Mouse (Mus musculus) layer of hippocampus, adult 9-11 months (tissue): Measurements from ENCODE around the gene Polq.

ENCODE experiments used
- DNase-seq: peaks from one replicate; pipeline ENCODE4 v3.0.0; 2022

Gene Polq

DNA sequence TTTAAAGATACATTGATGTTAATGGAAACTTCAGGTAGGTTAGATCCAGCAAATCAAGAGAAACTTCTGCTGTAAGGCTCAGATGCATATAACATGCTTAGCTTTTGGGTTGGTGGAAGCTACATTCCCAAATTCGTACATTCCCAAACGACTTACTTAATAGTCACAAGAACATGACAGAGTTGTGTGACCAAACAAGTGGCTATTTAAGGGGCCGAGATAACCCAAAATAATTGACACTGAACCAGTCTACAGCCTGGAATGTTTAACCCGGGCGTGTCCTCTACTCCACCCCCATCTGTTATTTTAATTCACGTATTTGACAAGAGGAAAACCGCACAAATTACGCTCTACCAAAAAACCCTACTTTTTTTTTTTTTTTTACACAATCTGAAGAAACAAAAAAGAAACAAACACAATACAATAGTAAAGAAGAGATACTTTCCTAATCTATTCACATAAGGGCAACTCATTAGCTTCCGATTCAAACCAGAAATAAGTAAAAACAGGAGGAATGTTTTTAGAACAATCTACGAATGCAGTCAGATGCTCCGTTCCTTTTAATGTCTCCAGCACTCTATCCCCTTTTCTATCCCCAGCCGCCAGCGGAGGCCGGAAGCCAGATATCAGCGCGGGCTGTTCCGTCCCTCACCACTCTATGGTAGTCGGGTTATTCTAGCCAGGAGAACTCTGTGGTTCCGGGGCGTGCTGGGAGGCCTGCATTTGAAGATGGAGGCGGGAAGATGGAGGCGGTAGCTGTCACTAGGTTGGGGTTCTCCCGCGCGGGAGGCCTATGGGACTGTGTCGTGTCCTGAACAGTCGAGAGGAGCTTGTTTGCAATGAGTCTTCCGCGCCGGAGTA, at the start of gene Polq:
TSS of gene Polq (plus strand) at position 726 of the 861 bp plus-strand sequence.
- peak; percentile 92 for DNase-seq

DNA sequence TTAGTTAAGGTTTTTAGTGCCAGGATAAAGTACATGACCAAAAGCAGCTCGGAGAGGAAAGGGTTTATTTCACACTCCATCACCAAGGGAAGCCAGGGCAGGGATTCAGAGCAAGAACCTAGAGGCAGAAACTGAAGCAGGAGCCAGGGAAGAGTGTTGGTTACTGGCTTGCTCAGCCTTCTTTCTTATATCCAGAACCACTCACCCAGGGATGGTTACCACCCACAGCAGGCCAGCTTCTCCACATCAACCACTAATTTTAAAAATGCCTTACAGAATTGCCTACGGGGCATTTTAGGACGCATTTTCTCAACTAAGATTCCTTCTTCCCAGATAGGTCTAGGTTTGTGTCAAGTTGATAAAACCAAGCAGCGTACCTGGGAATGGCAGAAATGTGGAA, 48.2 kb upstream of the Polq start:
- DNase-seq = no peak

DNA sequence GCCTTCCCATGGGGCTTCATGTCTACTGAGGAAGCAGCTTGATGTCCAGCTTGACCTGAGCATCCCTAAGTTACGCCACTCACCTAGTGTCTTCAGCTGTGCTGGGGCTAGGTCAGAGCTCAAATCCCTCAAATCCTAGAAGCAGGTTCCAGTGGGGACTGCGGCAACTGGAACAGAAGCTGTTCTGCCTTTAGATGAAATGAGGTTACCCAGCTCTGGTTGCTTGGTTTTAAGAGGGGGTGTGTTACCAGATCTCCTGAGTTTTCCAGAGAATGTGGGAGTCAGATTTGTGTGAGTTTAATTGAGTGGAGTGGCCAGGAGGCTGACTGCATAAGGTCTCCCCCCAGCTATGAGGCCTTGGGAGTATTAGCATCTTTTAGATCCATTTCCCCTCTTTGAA, 32.5 kb upstream of the Polq start:
- no peak for DNase-seq

DNA sequence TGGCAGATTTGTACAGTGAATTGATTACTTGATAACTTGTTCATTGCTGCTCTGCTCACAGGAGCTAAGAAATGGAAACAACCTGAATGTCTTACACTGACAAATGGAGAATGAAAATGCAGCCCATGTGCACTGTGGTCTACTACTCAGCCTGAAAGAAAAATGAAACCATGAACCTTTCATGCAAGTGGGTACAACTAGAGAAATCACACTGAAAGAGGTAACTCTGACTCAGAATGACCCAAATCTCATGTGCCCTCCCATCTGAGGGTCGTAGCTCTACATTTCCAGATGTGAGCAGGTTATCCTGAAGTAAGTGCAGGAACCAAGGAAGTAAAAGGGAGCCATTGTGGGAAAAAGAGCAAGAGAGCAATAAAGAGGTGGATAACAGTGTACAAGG, 27.8 kb upstream of the Polq start:
- no peak for DNase-seq

- DNase-seq = peak; percentile 44
These were observed 25.9 kb upstream of the Polq start for GRCm38 (mm10) chr16:36985636-36986042.

DNA sequence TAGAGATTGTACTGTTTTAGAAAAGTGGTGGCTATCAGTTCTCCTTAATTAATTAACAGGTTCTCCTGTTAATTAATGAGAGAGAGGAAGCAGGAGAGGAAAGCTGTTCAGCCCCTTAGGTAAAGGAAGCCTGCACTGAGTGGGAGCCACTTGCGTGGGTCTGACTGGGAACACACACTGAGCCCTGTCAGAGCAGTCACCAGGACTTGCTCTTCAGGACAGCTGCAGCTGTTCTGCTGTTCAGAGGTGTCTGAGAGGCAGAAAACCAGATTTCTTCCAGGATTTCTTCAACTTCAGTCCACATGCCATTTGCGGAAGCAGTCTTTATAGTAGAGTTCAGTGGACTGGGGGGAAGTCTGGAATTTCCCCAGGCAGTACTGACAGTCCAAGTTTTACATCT, 24.2 kb upstream of the Polq start:
- DNase-seq = no peak

GRCm38 (mm10) chr16:36988066-36988465, 23.5 kb upstream of the Polq start:
- DNase-seq = no peak

DNA sequence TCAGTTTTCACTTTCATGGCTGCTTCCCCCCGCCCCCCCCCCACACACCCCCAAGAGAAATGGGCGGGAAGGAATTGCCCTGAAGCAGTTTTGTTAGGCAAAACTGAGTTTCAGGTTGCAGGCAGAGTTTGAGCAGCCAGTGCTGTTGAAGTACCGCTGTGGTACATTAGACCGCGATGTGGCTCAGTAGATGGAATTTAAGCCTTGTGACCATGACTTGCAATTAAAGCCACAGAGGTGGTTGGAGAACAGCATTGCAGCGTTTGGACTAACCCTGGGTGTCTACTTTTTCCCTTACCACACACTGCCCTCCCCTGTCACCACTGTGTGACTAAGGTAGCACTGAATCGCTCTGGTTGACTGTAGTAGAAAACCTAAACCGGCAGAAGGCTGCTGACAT, 22.1 kb upstream of the Polq start:
- DNase-seq = no peak

DNA sequence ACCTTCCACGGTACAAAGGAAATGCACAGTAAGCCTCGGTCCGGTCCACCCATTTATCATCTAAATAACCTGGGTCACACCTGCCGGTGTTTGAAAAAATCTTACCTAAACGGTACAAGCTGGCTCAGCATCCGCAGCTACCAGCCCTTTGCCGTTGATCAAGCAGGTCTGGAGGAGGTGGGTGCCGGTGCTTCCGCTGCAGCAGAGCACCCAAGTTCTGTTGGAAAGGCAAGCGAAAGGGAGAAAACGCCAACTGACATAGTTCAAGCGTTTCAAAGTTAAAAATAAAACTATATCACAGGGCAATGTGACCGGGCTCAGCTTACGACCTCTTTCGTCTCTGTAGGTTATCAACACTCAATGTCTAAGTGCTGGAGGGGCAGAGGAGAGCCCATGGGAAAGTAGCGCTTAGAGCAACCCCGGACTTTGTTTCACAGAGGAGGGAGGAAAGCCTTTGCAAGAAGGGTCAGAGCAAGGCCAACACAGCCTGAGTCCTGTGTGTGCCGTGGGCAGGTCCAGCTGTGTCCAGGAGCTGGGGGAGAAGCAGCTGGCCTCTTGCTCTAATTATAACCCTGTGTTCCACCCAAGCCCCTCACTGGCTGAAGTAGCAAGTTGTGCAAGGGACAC, 21.5 kb upstream of the Polq start, which contains the start of gene Fbxo40:
TSS of gene Fbxo40 (minus strand) at position 469 of the 627 bp plus-strand sequence.
- DNase-seq = no peak

- DNase-seq = no peak
These were observed 13.9 kb upstream of the Polq start for GRCm38 (mm10) chr16:36997650-36998049.

- peak; percentile 10 for DNase-seq
These were observed 12.1 kb upstream of the Polq start for GRCm38 (mm10) chr16:36999366-36999972.

- DNase-seq = no peak
These were observed 2.3 kb upstream of the Polq start for GRCm38 (mm10) chr16:37009262-37009661.

DNA sequence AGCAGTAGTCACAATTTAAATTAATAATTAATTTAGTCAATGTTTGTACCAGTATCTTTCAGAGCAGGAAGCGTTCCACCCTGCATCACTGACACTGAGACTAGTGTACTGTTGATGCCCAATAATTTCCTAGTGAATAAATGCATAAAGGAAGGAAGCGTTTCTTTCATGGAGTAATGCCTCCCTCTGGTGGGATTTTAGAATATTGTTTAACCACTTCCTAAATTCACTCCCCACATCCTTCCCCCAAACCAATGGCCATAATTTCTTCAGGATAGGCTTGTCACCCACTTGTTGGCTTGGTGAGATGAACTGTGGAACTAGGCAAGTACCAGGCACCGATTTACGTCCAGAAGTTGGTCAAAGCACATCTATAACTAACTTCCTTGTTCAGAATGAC, 1.2 kb upstream of the Polq start:
- DNase-seq = peak; percentile 29

GRCm38 (mm10) chr16:37011922-37012289, 320 bp downstream of the Polq start:
- DNase-seq = no peak

DNA sequence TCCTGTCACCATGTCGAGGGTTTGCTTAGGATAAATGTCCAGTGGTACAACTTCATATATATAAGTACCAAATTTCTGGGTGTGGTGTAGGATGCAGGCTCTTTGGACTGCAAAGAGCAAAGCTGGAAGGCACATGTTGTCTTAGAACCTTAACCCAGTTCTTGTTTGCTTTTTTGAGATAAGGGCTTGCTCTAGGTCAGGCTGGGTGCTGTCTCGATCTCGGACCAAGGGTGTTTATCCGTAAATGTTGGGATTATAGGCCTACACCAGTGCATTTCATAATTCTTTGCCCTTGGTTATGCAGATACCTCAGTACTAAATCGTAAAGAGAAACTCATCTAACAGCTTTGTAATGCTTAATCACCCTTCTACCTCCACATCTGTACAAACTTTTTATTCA, 750 bp downstream of the Polq start:
- no peak for DNase-seq

DNA sequence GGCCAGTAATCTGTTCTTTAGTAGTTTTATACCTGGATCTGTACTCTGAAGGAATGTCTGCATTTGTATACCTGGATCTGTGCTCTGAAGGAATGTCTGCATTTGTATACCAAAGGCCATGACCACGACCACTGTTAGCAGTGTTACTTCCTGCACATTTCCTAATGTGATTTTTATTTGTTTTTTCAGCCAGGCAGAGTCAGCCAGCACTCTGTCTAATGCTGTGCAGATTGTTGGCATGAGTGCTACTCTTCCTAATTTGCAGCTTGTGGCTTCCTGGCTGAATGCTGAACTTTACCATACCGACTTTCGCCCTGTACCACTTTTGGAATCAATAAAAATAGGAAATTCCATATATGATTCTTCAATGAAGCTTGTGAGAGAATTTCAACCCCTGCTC, 16.0 kb downstream of the Polq start:
- DNase-seq = no peak

- no peak for DNase-seq
These were observed 20.4 kb downstream of the Polq start for GRCm38 (mm10) chr16:37031996-37032395.

DNA sequence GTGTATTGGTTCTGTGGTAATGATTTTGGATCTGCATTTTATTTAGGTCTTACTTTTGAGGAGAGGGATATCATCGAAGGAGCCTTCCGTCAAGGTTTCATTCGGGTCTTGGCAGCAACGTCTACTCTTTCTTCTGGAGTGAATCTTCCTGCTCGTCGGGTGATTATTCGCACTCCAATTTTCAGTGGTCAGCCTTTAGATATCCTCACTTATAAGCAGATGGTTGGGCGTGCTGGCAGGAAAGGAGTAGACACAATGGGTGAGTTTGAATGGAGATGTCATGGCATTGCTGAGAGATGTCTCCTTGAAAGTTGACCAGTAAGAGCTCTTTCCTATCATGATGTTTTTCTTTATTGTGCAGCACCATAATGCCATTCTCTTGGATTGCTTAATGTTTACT, 23.2 kb downstream of the Polq start:
- no peak for DNase-seq

DNA sequence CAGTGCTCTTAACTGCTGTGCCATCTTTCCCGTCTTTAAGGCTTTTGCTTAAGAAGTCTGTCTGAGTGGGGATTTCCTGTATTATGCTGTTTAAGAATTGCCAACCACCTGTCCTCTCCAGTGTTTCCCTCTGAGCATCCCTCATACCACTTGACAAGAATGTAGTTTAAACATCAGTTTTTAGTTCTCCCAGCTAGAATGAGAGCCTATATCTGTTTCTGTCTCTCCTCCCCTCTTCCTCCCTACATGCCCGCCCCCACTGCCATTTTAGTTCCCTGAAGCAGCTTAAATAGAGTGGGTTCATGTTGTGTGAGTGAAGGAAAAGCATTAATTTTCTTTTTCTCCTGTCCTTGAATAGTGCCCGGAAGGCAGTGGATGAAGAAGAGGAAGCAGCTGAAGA, 48.0 kb downstream of the Polq start:
- DNase-seq = no peak

DNA sequence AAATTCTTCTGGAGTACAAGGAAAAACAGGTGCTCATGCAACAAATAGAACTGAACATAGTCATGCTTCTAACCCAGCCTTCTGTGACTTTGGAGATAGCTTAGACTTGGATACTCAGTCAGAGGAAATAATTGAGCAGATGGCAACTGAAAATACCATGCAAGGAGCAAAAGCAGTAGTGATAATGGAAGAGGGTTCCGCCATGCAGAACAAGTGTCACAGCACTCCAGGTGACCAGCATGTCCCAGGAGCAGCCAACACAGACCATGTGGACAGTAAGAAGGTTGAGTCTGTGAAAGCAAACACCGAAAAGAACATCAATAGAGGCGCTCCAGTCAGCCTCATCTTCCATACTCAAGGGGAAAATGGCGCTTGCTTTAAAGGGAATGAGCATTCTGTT, 49.7 kb downstream of the Polq start:
- DNase-seq = no peak

DNA sequence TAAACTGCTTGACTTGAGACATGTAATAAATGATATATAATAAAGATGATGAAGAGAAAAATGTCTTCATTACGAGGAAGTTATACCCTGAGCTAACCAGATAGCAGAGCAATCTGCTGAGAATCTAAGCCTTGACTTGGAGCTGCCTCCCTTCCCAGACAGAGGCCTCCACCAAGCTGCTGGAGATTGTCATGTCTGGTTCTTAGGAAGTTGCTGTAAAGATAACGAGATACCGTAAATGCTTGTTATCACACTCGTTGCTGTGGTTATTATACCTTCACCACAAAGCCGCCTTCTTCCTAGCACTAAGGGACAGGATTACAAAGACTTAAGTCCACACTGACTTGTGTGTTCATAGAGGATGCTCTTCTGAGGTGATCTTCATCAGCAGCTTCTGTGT, 60.8 kb downstream of the Polq start:
- DNase-seq = no peak

DNA sequence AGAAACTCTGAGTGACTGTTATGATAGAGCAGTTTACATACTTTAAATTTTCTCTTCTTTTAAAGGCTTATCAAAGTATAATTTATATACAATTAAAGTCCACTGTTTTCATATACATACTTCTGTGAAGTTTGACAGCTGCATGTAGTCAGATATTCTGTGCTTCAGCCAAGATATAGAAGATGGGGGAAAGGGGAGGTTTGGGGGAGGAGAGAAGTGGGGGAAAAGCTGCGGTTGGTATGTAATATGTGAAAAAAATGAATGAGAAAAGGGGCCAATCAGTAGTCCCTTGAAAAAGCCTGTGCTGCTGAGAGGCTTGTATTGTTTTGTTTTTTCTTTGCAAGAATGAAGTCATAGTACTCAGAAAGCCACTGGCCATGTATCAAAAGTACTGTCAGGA, 78.1 kb downstream of the Polq start:
- DNase-seq = no peak

GRCm38 (mm10) chr16:37094169-37094833, 82.7 kb downstream of the Polq start:
- no peak for DNase-seq

DNA sequence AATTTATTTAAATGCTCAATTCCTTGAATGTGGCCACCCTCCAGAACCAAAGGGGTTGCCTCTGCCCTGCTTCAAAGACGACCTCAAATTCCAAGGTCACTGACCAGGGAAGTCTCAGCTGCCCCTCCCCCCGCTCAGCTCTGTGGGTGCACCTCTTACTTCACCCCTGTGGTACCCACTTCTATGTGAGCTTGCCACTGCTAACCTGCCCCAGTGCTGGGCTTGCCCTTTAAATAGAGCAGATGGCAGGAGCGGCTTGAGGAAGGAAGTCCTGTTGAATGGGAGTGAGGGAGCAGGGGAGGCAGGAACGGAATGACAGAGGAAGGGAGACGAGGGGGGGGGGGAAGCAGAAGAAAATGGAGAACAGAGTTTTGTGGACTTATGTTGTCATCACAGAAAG, 97.2 kb downstream of the Polq start:
- DNase-seq = no peak
